Mouse (Mus musculus) hindbrain, embryonic 10.5 days (tissue): Measurements from ENCODE around the gene Pih1d1. TPM values are rescaled to one million over a fixed set of nuclear protein-coding genes. Genes with fewer than 3 reads are reported as not detected.

Experiments
- DNase-seq: peaks from one replicate; pipeline ENCODE4 v3.0.0-alpha.2; 2017; ENCODE audit warnings: low spot score
- H3K27ac ChIP-seq: fragments of 300-500 bp; sonication (generic); 2 replicates; pipeline ENCODE4 v1.5.1; 2016; ENCODE audit warnings: mild to moderate bottlenecking, moderate library complexity
- H3K27me3 ChIP-seq: fragments of 300-500 bp; sonication (generic); 2 replicates; pipeline ENCODE4 v1.6.1; 2016; ENCODE audit warnings: mild to moderate bottlenecking; ENCODE audit not compliant: poor library complexity, insufficient read depth, severe bottlenecking
- H3K36me3 ChIP-seq: fragments of 300-500 bp; sonication (generic); 2 replicates; pipeline ENCODE4 v1.6.1; 2016; ENCODE audit warnings: mild to moderate bottlenecking, moderate library complexity
- H3K4me1 ChIP-seq: fragments of 300-500 bp; sonication (generic); replicated peaks from 2 replicates; pipeline ENCODE4 v1.6.1; 2016; ENCODE audit warnings: mild to moderate bottlenecking
- H3K4me3 ChIP-seq: fragments of 300-500 bp; sonication (generic); 2 replicates; pipeline ENCODE4 v1.5.1; 2016; ENCODE audit warnings: mild to moderate bottlenecking, moderate library complexity
- H3K9me3 ChIP-seq: fragments of 300-500 bp; sonication (generic); 2 replicates; pipeline ENCODE4 v1.6.1; 2016; ENCODE audit warnings: mild to moderate bottlenecking, moderate library complexity
- WGBS: fragments of 180-500 bp; shearing (Covaris S2); methylation state at CpG from one replicate; pipeline ENCODE4 v1.1.7; 2016; 5-methylcytosine and 5-hydroxymethylcytosine counted together
- microRNA counts: library from miRNA; unstranded; fragments of <30 nt; microRNA quantifications from one replicate; lab custom pipeline; 2017
- polyA plus RNA-seq: library from polyadenylated mRNA; unstranded; fragments of >200 nt; fragmentation: Nextera tagmentation; extraction: Ambion mirVana; gene quantifications from 2 replicates; pipeline ENCODE4 v1.2.1, GENCODE M21; 2016

The Pih1d1 gene
- polyA plus RNA-seq, 1 experiment from 2014 or later: 116 TPM

GRCm38 (mm10) chr7:45195341-45196175 lies 41.5 kb downstream of the Pih1d1 start:
- DNase-seq: no peak
- 58% methylated on average over 13 of the region's 13 CpGs for WGBS
- H3K36me3 ChIP-seq: no peaks in the 10 kb centered on the region
- no peak overlapping the region for H3K4me3 ChIP-seq
- H3K27ac ChIP-seq: 0 out of 2 replicates have a peak overlapping the region, but pooled peaks have one; percentile 45
- H3K9me3 ChIP-seq: no peaks in the 10 kb centered on the region
- H3K4me1 ChIP-seq: peaks cover 66% of the 10 kb centered on the region
- H3K27me3 ChIP-seq: peaks cover 50% of the 10 kb centered on the region

GRCm38 (mm10) chr7:45196176-45196535 lies 42.1 kb downstream of the Pih1d1 start:
- Histone ChIP-seq H3K27ac (peak overlapping the region; percentile 45; the same call in 1 of the 2 replicates), H3K27me3 (peaks cover 49% of the 10 kb centered on the region), H3K36me3 (no peaks in the 10 kb centered on the region), H3K4me1 (peaks cover 62% of the 10 kb centered on the region), H3K4me3 (no peak overlapping the region), H3K9me3 (no peaks in the 10 kb centered on the region)
- WGBS: 77% methylated on average over 4 of the region's 4 CpGs
- no peak for DNase-seq

GRCm38 (mm10) chr7:45196994-45197393 lies 42.9 kb downstream of the Pih1d1 start:
- H3K27ac ChIP-seq: peak overlapping the region; percentile 45
- H3K27me3 ChIP-seq: peaks cover 49% of the 10 kb centered on the region
- no peaks in the 10 kb centered on the region for H3K36me3 ChIP-seq
- H3K9me3 ChIP-seq: no peaks in the 10 kb centered on the region
- DNase-seq: no peak
- no peak overlapping the region for H3K4me3 ChIP-seq
- H3K4me1 ChIP-seq: peaks cover 55% of the 10 kb centered on the region
- 68% methylated on average over 5 of the region's 5 CpGs for WGBS

- H3K36me3 ChIP-seq: no peaks in the 10 kb centered on the region
- peaks cover 51% of the 10 kb centered on the region for H3K27me3 ChIP-seq
- WGBS: 15% methylated on average over 5 of the region's 5 CpGs
- DNase-seq: peak; percentile 76
- H3K4me3 ChIP-seq: no peak overlapping the region
- peaks cover 45% of the 10 kb centered on the region for H3K4me1 ChIP-seq
- H3K9me3 ChIP-seq: no peaks in the 10 kb centered on the region
- H3K27ac ChIP-seq: peak overlapping the region; percentile 50; the same call in 1 of the 2 replicates
Observed at GRCm38 (mm10) chr7:45198435-45198834, 44.3 kb downstream of the Pih1d1 start.

- Histone ChIP-seq H3K27me3 (peaks cover 51% of the 10 kb centered on the region), H3K27ac (no peak overlapping the region), H3K4me3 (no peak overlapping the region), H3K4me1 (peaks cover 42% of the 10 kb centered on the region), H3K9me3 (no peaks in the 10 kb centered on the region), H3K36me3 (no peaks in the 10 kb centered on the region)
- WGBS: 84% methylated on average over 11 of the region's 11 CpGs
- no peak for DNase-seq
Observed at GRCm38 (mm10) chr7:45198961-45199360, 44.9 kb downstream of the Pih1d1 start.

GRCm38 (mm10) chr7:45202654-45203053 lies 48.6 kb downstream of the Pih1d1 start:
- no peak overlapping the region for H3K27ac ChIP-seq
- H3K4me3 ChIP-seq: no peak overlapping the region
- no peak for DNase-seq
- H3K9me3 ChIP-seq: no peaks in the 10 kb centered on the region
- 61% methylated on average over 10 of the region's 10 CpGs for WGBS
- peaks cover 17% of the 10 kb centered on the region for H3K4me1 ChIP-seq
- peaks cover 29% of the 10 kb centered on the region for H3K27me3 ChIP-seq
- H3K36me3 ChIP-seq: no peaks in the 10 kb centered on the region

GRCm38 (mm10) chr7:45204380-45205143 lies 50.5 kb downstream of the Pih1d1 start, which contains the start of gene Ccdc155:
Gene Ccdc155, minus strand, starts transcription at chr7:45204892.
- WGBS: 10% methylated on average over 44 of the region's 44 CpGs
- Histone ChIP-seq H3K4me3 (peak within 1 kb of the TSS; percentile 51), H3K9me3 (no peaks in the 10 kb centered on the region), H3K36me3 (no peaks in the 10 kb centered on the region), H3K27me3 (peaks cover 32% of the 10 kb centered on the region), H3K4me1 (peaks cover 6% of the 10 kb centered on the region; the same call in 1 of the 2 replicates), H3K27ac (peak within 1 kb of the TSS; percentile 82)
- DNase-seq: peak; percentile 99

- no peak overlapping the region for H3K4me3 ChIP-seq
- 76% methylated on average over 6 of the region's 6 CpGs for WGBS
- peaks cover 42% of the 10 kb centered on the region for H3K27me3 ChIP-seq
- no peak for DNase-seq
- H3K4me1 ChIP-seq: peaks cover 17% of the 10 kb centered on the region
- no peak overlapping the region for H3K27ac ChIP-seq
- H3K36me3 ChIP-seq: no peaks in the 10 kb centered on the region
- no peaks in the 10 kb centered on the region for H3K9me3 ChIP-seq
Observed at GRCm38 (mm10) chr7:45208260-45208659, 54.2 kb downstream of the Pih1d1 start.

MicroRNA genes within 50 kb of the gene (microRNA counts, 519-probe panel; counts per million panel counts)
- 1,255 counts per million, percentile 77 among the panel's probes with 10 or more counts for microRNA mmu-miR-150 (lab: Ali Mortazavi, UCI)

Other genes with a start within 250 kb of the Pih1d1 start
- gene Ap2a1, start 224.8 kb upstream of the Pih1d1 start, polyA plus RNA-seq: 80.7 and 93.1 TPM in 2 replicates
- gene Tsks, start 211.1 kb upstream of the Pih1d1 start, polyA plus RNA-seq: 0.08 TPM in 1 of 2 replicates, not detected in the other
- 22.4 and 26.8 TPM in 2 replicates for gene Cpt1c, start 179.5 kb upstream of the Pih1d1 start, polyA plus RNA-seq
- 843 and 861 TPM in 2 replicates for gene Prmt1, start 167.7 kb upstream of the Pih1d1 start, polyA plus RNA-seq
- 76.7 and 78.1 TPM in 2 replicates for gene Irf3, start 156.7 kb upstream of the Pih1d1 start, polyA plus RNA-seq
- gene Bcl2l12, start 155.6 kb upstream of the Pih1d1 start, polyA plus RNA-seq: 69.6 and 73.9 TPM in 2 replicates
- gene Scaf1, start 137.9 kb upstream of the Pih1d1 start, polyA plus RNA-seq: 44.0 and 49.9 TPM in 2 replicates
- 24.4 and 24.8 TPM in 2 replicates for gene Rras, start 136.3 kb upstream of the Pih1d1 start, polyA plus RNA-seq
- gene Prr12, start 101.4 kb upstream of the Pih1d1 start, polyA plus RNA-seq: 11.9 and 13.4 TPM in 2 replicates
- 67.8 and 70.7 TPM in 2 replicates for gene Nosip, start 91.9 kb upstream of the Pih1d1 start, polyA plus RNA-seq
- gene Prrg2, start 91.6 kb upstream of the Pih1d1 start, polyA plus RNA-seq: 16.9 and 18.6 TPM in 2 replicates
- gene Rcn3, start 62.1 kb upstream of the Pih1d1 start, polyA plus RNA-seq: 127 and 135 TPM in 2 replicates
- 9.9 and 13.1 TPM in 2 replicates for gene Fcgrt, start 50.5 kb upstream of the Pih1d1 start, polyA plus RNA-seq
- gene Rps11, start 29.9 kb upstream of the Pih1d1 start, polyA plus RNA-seq: 1,526 and 1,700 TPM in 2 replicates
- gene Rpl13a, start 25.5 kb upstream of the Pih1d1 start, polyA plus RNA-seq: 1,174 and 1,234 TPM in 2 replicates
- 0.13 and 0.15 TPM in 2 replicates for gene Gm45713, start 18.1 kb upstream of the Pih1d1 start, polyA plus RNA-seq
- gene Flt3l, start 17.9 kb upstream of the Pih1d1 start, polyA plus RNA-seq: 0.85 and 2.0 TPM in 2 replicates
- 54.5 and 55.3 TPM in 2 replicates for gene Aldh16a1, start 281 bp downstream of the Pih1d1 start, polyA plus RNA-seq
- 0.71 and 1.2 TPM in 2 replicates for gene Slc17a7, start 9.6 kb downstream of the Pih1d1 start, polyA plus RNA-seq
- not detected in 2 replicates for gene Gfy, start 25.3 kb downstream of the Pih1d1 start, polyA plus RNA-seq
- gene Pth2, start 26.7 kb downstream of the Pih1d1 start, polyA plus RNA-seq: not detected in 2 replicates
- gene Ccdc155, start 50.6 kb downstream of the Pih1d1 start, polyA plus RNA-seq: 0.64 and 0.80 TPM in 2 replicates
- gene Dkkl1, start 57.8 kb downstream of the Pih1d1 start, polyA plus RNA-seq: 1.8 and 2.1 TPM in 2 replicates
- gene Tead2, start 61.5 kb downstream of the Pih1d1 start, polyA plus RNA-seq: 324 and 370 TPM in 2 replicates
- gene Cd37, start 84.8 kb downstream of the Pih1d1 start, polyA plus RNA-seq: 1.0 and 1.1 TPM in 2 replicates
- gene Slc6a16, start 86.8 kb downstream of the Pih1d1 start, polyA plus RNA-seq: 0.26 TPM in 1 of 2 replicates, not detected in the other
- gene Slc6a21, start 123.2 kb downstream of the Pih1d1 start, polyA plus RNA-seq: not detected in 2 replicates
- 10.5 and 12.5 TPM in 2 replicates for gene Trpm4, start 179.5 kb downstream of the Pih1d1 start, polyA plus RNA-seq
- gene Hrc, start 181.0 kb downstream of the Pih1d1 start, polyA plus RNA-seq: 0.36 and 0.42 TPM in 2 replicates
- 8.4 and 12.9 TPM in 2 replicates for gene Ppfia3, start 212.7 kb downstream of the Pih1d1 start, polyA plus RNA-seq
- 0.89 and 1.5 TPM in 2 replicates for gene Lin7b, start 216.3 kb downstream of the Pih1d1 start, polyA plus RNA-seq
- gene Snrnp70, start 241.4 kb downstream of the Pih1d1 start, polyA plus RNA-seq: 223 and 271 TPM in 2 replicates